Mouse (Mus musculus): ENCODE results near the gene Cd200. TPM values are rescaled to one million over a fixed set of nuclear protein-coding genes. Genes with fewer than 3 reads are reported as not detected.

Gene Cd200
- polyA plus RNA-seq, 1 experiment from 2014 or later: 244 TPM

Other genes with a start within 250 kb of the Cd200 start
- 0.16 and 0.17 TPM in 2 replicates for gene Btla, start 184.7 kb downstream of the Cd200 start, polyA plus RNA-seq (2015; fragmentation: Nextera tagmentation; extraction: Ambion mirVana)
- gene Gm609, start 83.9 kb upstream of the Cd200 start, polyA plus RNA-seq (2015; fragmentation: Nextera tagmentation; extraction: Ambion mirVana): not detected in 2 replicates
- gene Gm17783, start 123.0 kb upstream of the Cd200 start, polyA plus RNA-seq (2015; fragmentation: Nextera tagmentation; extraction: Ambion mirVana): not detected in 2 replicates
- gene Slc9c1, start 126.3 kb upstream of the Cd200 start, polyA plus RNA-seq (2015; fragmentation: Nextera tagmentation; extraction: Ambion mirVana): not detected in 2 replicates
- not detected in 2 replicates for gene Gcsam, start 201.3 kb upstream of the Cd200 start, polyA plus RNA-seq (2015; fragmentation: Nextera tagmentation; extraction: Ambion mirVana)
- gene BC016579, start 245.0 kb upstream of the Cd200 start, polyA plus RNA-seq (2015; fragmentation: Nextera tagmentation; extraction: Ambion mirVana): not detected in 2 replicates

Measured in hindbrain, embryonic 13.5 days (tissue).